Mouse (Mus musculus) frontal cortex, postnatal 25 days (tissue): Measurements from ENCODE around the gene Elp6.
A peak's percentile ranks its signal among the peaks of the same experiment; 100 is the strongest.
"Not testable (repeated sequence)": the region's sequence is repeated elsewhere in the genome, so short reads cannot be mapped to it uniquely, and the experiment has no call there.

Experiments
- DNase-seq, 2 experiments: peaks; one replicate each; pipeline ENCODE4 v3.0.0; 2022; ENCODE audit warnings: low spot score in 2 of 2

The Elp6 gene

DNA sequence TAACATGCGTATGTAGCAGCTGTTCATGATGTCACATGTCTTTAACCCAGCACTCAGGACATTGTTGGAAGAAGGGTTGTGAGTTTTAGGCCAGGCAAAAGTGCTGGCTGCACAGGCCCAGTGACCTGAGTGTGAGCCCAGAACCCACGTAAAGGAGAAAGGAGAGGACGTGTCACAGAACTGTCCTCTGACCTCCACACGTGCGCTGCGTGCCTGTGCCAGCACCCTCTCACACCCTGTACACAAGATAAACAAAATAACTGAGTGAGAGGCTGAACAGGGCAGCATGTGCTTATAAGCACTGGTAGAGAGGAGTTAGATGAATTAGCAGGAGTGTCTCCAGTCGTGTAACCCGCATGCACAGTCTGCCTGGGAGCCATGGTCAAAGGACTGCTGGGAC is 11.5 kb downstream of the Elp6 start:
- DNase-seq, result no peak

- no peak for DNase-seq
Measured at GRCm38 (mm10) chr9:110320769-110321168, 15.8 kb downstream of the Elp6 start.

DNA sequence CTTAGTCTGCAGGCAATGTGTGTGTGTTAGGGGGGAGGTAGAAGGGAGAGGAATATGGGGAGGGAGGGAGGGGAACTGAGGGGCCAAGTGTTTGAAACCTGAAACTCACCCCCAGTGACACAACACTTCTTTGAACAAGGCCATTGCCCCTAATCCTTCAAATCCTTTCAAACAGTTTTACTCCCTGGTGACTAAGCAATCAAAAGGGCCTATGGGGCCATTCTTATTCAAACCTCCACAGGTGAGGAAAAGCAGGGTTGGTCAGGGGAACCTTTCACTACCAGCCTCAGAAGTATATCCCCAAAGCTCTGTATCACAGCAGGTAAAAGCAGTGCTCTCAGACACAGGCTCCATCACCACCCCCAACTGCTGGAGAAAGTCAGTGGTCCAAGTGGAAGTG is 18.0 kb downstream of the Elp6 start:
- no peak for DNase-seq

DNA sequence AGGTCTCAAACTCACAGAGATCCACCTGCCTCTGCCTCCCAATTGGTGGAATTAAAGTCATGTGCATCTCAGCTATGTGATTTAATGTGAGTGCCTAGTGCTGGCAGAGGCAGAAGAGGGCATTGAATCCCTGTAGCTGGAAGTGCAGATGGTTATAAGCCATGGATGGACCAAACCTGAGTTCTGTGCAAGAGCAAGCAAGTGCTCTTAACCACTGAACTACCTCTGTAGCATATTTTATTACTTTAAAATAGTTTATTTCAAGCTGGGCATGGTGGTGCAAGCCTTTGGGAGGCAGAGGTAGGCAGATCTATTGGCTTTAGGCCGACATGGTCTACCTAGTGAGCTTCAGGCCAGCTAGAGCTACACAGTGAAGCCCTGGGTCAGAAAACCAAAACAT is 19.2 kb downstream of the Elp6 start:
- DNase-seq, result no peak

DNA sequence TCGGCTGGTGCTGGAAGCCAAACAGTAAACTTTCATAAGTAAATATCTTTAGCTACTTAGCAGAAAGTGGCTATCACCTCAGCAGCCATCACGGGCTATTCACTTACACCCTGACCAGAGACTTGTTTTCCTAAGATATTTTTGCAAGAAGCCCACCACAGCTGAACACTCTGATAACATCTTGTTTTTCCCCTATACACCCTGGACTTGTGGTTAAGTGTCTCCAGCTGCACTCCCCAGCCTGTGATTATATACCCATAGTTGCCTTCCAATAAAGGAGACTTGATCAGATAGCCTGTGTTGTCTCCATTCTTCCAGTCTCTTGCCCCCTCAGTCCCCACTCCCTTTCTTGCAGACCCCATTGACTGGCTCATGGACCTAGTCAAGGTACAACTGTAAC is 23.2 kb downstream of the Elp6 start:
- DNase-seq, result no peak

DNA sequence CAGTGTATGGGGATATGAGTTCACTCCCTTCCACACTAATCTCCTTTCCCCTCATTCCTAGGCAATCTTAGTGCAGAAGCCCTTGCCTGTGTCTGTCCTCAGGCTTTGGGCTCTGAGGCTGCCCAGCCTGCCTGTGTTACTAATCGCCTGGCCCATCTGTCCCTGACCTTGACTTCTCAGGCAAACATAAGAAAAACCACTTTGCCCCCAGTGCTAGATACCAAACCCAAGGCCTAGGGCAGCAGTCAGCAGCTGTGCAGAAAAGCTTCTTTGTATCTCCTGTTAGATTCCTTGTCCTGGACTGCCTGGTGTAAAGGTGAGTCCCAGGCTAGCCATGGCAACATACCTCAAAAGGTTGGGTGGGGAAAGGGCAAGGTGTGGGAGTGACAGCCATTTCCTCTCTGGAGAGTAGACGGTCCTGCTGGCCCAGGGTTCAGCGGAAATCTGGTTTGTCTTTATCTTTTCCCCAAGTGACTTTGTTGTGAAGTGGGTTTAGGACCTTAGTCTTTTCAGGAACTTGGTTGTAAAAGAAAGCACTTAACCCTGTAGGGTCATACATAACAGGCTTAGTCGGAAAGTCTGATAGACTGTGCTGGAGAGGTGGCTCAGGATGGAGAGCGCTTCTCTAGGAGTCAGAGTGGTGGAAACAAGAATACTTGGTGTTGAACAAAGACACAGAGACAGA is 24.1 kb downstream of the Elp6 start:
- no peak for DNase-seq

DNA sequence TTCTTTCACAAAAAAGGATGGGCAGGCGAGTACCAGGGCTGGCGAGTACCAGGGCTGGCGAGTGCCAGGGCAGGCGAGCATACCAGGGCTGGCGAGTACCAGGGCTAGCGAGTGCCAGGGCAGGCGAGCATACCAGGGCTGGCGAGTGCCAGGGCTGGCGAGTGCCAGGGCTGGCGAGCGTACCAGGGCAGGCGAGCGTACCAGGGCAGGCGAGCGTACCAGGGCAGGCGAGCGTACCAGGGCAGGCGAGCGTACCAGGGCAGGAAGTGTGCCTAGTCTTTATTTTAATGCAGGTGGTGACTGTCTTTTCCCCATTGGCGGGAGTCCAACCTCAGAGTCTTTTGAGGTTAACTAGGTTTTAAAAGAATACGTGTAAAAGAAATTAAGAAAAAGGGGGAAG is 24.7 kb downstream of the Elp6 start:
- no peak for DNase-seq

DNA sequence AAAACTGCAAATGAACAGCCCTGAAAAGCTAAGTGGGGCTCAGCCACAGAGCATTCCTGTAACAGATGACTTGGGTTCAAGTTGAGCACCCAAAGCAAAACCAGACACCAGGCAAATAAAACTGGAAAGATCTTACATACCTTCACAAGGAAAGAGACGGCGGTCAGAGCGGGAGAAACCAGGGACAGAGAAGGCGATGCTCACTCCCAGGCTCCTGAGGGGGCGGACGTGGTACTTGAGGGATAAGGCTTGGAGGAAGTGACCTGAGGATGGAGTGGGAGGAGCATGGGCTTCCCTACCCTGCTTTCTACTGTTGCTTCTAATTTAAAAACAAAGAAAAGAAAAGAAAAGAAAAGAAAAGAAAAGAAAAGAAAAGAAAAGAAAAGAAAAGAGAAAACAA is 25.4 kb downstream of the Elp6 start:
- no peak for DNase-seq

DNA sequence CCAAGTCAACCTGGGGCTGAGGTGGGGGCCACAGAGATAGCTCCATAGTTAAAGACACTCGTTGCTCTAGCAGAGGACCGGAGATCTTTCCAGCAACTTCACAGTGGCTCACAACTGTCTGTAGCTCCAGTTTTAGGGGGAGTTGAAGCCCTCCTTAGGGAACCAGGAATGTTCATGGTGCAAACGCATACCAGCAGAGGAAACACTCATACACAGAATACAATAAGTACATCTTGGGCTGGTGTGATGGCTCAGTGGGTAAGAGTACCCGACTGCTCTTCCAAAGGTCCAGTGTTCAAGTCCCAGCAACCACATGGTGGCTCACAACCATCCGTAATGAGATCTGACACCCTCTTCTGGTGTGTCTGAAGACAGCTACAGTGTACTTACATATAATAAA is 25.9 kb downstream of the Elp6 start:
- DNase-seq, result not testable (repeated sequence)

GRCm38 (mm10) chr9:110333135-110333895 is 28.3 kb downstream of the Elp6 start, which contains the start of gene Scap:
Scap (plus strand) TSS chr9:110333288.
- peak; percentile 98 to 99 for DNase-seq

DNA sequence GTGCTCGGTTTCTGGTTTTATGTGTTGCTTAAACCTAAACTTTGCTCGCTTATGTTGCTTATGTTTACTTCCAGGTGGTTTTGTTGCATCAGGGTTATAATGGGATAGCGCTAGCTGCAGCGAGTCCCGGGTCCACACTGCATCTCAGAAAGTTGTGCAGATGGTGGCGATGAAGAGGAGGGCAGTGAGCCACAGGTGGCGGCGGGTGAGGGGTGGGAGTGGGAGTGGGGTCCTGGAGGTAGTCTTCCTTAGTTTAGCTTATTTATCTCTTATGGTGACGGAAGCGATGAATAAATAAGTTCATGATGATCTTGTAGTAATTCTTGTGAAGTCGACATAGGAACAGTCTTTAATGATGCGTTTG is 28.9 kb downstream of the Elp6 start:
- no peak for DNase-seq

- DNase-seq, result no peak
Measured at GRCm38 (mm10) chr9:110334849-110335248, 29.9 kb downstream of the Elp6 start.

GRCm38 (mm10) chr9:110340037-110340750 is 35.2 kb downstream of the Elp6 start:
- no peak for DNase-seq

DNA sequence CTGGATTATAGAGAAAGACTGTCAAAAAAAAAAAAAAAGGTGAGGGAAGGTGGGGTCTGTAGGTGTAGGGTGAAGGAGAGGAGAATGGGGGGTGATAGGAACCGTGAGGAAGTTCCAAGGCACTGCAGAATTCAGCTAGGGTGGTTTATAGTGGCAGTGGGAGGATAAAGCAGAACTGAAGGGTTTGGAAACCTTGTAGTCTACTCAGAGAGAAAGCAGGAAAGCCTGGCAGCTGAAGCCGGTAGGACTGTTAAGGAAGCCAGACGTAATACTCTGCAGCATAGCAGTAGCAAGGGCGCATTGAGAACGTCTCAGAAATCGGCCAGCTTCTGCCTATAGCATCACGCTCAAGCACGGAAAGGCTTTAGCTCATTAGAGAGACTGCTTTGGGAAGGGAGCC is 37.0 kb downstream of the Elp6 start:
- DNase-seq, result no peak

DNA sequence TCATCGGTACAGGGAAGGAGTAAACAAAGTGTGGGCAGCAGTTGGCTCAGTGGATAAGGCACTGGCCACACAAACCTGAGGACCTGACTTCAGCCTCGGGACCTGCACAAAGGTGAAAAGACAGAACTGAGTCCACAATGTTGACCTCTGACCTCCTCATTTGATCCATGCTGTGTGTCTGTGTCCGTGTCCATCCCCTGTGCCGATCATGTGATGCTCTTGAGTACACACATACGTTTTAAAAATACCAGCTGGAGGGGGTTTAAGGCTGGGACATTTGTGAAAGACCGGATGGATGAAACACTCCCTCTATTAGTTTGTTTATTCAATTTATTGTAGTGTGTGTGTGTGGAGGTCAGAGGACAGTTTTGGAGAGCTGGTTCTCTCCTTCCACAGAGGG is 38.8 kb downstream of the Elp6 start:
- no peak for DNase-seq

DNA sequence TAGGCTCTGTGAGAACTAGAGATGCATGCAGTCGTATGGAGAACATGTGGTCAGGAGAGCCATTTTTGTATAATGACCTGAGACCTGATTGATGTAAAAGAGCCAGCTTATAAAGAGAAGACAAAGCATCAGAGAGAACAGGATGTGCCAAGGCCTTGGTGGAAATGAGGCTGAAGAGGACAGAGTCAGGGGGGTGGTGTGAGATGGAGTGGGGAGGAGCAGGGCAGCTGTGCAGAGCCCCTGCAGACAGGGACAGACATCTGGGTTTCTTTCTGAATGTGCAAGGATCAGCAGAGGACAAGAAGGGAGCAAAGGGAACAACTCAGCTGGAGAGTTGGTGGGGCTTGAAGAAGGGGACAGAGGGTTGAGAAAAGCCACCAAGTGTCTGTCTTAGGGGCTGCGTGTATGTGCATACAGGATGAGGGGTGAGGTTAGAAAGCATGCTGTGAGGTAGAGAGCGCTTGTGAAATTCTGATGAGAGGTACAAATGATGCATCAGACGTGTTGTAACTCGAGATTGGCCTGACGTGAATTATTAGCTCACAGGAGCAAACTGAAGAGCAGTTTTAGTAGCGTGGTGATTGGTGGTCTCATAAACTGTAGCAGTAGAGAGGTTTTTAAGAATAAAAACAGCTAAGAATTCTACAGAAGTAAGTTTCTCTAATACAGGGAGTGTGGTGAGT is 40.2 kb downstream of the Elp6 start:
- DNase-seq, result no peak

GRCm38 (mm10) chr9:110348899-110349298 is 43.9 kb downstream of the Elp6 start:
- no peak for DNase-seq

GRCm38 (mm10) chr9:110350188-110350587 is 45.2 kb downstream of the Elp6 start:
- DNase-seq, result no peak

GRCm38 (mm10) chr9:110350612-110351011 is 45.6 kb downstream of the Elp6 start:
- no peak for DNase-seq

DNA sequence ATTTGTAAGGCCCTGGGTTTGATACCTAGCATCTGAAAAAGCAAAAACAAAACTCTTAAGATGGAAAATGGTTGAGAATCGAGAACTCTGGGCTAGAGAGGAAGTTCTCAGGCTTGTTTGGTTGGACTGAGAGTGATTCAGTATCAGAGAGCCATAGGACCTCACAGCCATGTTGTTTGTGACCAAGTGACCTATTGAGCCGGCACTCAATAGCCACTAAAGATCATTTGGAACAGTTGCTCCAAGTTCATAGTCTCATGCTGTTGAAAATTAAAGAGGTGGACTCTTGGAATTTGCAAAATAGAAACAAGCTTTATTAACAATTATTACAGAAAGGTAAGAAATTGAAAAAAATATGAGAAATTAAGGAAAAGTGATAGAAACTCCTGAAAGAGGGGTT is 46.4 kb downstream of the Elp6 start:
- no peak for DNase-seq

GRCm38 (mm10) chr9:110351932-110352632 is 47.1 kb downstream of the Elp6 start:
- DNase-seq, result no peak

- no peak for DNase-seq
Measured at GRCm38 (mm10) chr9:110358341-110358740, 53.4 kb downstream of the Elp6 start.
